Mouse (Mus musculus): ENCODE measurements around the gene Vmn1r112.
"Not testable (repeated sequence)": the region's sequence is repeated elsewhere in the genome, so short reads cannot be mapped to it uniquely, and the experiment has no call there.

Gene Vmn1r112

GRCm38 (mm10) chr7:20770885-20771284, at the start of gene Vmn1r112:
Gene Vmn1r112, plus strand, starts transcription at chr7:20771185.
- not testable (repeated sequence) for DNase-seq (ENCODE audit: extremely low spot score, low spot score)

DNA sequence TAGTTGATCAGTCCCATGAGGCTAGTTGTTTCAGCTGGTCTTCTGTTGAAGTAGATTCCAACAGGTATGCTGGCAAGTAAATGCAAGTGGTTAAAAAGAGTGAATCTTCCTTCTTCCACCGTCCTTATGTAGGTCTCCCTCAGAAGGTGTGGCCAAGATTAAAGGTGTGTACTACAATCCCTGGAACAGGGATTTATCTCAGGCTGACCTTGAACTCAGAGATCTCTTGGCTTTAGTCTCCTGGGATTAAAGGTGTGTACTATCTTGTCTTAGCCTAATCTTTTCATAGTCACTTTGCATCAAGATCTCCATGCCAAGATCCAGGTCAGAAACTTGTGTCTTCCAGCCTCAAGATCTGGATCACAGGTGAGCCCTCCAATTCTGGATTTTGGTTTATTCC, 40.5 kb upstream of the Vmn1r112 start, which contains the start of gene Gm10668:
Gene Gm10668 (minus strand): TSS at position 101 of the 400 bp plus-strand sequence.
- not testable (repeated sequence) for DNase-seq (ENCODE audit: extremely low spot score, low spot score)

DNA sequence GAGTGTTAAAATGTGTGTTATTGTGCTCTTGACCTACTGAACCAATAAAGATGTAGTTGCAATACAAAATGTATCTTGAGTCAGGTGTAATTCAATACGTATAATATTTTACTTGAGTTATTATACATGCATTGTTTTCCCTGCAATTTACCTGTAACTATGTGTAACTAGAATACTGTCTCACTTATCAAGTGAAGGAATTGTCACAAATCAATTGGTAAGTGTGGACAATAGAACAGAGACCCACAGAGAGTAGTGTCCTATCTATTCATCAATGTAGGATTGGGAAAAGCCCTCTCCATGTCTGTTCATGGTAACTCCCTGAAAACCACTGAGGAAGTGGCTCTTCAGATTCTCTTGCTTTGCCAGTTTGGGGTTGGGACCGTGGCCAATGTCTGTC, 16.0 kb downstream of the Vmn1r112 start, which contains the start of gene Vmn1r113:
Gene Vmn1r113 (plus strand): TSS at position 301 of the 400 bp plus-strand sequence.
- DNase-seq (ENCODE audit: extremely low spot score, low spot score) = not testable (repeated sequence)

- DNase-seq (ENCODE audit: extremely low spot score, low spot score) = not testable (repeated sequence)
These were observed 41.1 kb downstream of the Vmn1r112 start, which contains the start of gene Vmn1r114 for GRCm38 (mm10) chr7:20812086-20812485. Gene Vmn1r114, minus strand, starts transcription at chr7:20812186.

All from neural tube, embryonic 10.5 days (tissue).